Mouse (Mus musculus) splenic B cell, adult 2 months (primary cell): ENCODE data around the gene Rubcn.

Experiments used
- DNase-seq: peaks from one replicate; pipeline ENCODE4 v3.0.0-alpha.2; 2011; ENCODE audit warnings: low read depth, low spot score
- H3K27me3 ChIP-seq: 2 replicates; pipeline ENCODE4 v1.6.1; 2012; ENCODE audit warnings: mild to moderate bottlenecking, low read length, moderate library complexity, mixed read lengths; ENCODE audit not compliant: control insufficient read depth, poor library complexity, insufficient read depth, severe bottlenecking
- H3K36me3 ChIP-seq: 2 replicates; pipeline ENCODE4 v1.6.1; 2012; ENCODE audit warnings: mild to moderate bottlenecking, low read length, moderate library complexity, mixed read lengths; ENCODE audit not compliant: control insufficient read depth, poor library complexity, insufficient read depth, severe bottlenecking

The Rubcn gene

DNA sequence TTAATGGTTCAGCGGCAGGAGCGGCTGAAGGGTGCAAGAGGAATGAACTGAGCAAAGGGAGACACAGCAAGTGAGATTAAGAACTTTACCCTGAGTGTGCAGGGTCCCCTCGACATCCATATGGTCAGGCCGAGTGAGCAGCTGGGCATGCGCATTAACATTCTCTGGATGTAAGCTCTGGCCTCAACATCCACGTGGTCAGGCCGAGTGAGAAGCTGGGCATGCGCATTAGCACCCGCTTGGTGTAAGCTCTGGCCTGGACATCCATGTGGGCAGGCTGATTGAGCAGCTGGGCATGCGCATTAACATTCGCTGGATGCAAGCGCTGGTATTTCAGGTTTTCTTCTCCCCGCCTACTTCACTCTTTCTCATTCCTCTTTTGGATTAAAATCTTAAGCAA lies 92.7 kb downstream of the Rubcn start:
- Histone ChIP-seq H3K36me3 (no peaks in the 10 kb centered on the region), H3K27me3 (no peaks in the 10 kb centered on the region)
- no peak for DNase-seq

DNA sequence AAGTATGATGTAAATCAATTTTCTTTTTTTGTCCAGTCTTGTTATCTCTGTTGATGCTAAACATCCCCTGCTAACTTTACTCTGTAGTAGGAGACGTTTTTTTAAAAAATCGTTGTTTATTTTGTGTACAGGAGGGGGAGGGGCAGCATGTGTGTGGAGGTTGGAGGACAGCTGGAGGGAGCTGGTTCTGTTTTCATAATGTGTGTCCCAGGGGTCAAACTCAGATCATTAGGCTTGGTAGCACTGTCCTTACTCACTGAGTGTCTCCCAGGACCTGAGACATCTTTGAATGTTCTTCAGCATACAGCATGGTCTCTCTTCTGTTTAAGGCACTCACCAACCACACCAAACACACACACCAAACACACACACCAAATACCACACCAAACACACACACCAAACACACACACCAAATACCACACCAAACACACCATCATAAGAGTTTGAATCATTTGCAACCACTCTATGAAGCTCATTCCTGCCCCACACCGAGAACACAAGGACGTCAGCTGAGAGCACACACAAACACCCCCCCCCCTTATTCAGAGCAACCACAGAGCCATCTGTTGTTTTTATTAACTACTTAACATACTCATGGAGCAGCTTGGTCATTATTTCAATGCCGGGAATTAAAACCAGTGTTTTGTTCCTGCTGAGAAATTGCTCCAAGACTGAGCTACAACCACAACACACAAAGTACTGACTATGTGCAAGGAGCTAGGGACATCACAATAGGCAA lies 94.1 kb downstream of the Rubcn start:
- no peak for DNase-seq
- H3K36me3 ChIP-seq = no peaks in the 10 kb centered on the region
- H3K27me3 ChIP-seq = no peaks in the 10 kb centered on the region

- no peaks in the 10 kb centered on the region for H3K36me3 ChIP-seq
- no peaks in the 10 kb centered on the region for H3K27me3 ChIP-seq
- DNase-seq = no peak
Measured at GRCm38 (mm10) chr16:32778956-32779355, 98.6 kb downstream of the Rubcn start.

GRCm38 (mm10) chr16:32776676-32777075 lies 100.9 kb downstream of the Rubcn start:
- DNase-seq = no peak
- Histone ChIP-seq H3K27me3 (no peaks in the 10 kb centered on the region), H3K36me3 (no peaks in the 10 kb centered on the region)
